Mouse (Mus musculus) layer of hippocampus, postnatal 25 days (tissue): ENCODE measurements around the gene Fam104a. TPM values are rescaled to one million over a fixed set of nuclear protein-coding genes. Genes with fewer than 3 reads are reported as not detected.

ENCODE experiments used
- DNase-seq, 2 experiments: peaks; one replicate each; pipeline ENCODE4 v3.0.0; 2022; ENCODE audit warnings: mixed read lengths in 2 of 2, low spot score in 1 of 2; ENCODE audit errors: extremely low spot score in 1 of 2
- total RNA-seq, 2 experiments: library from RNA; stranded (reverse); gene quantifications; 2 replicates each; pipeline ENCODE4 v1.2.3; 2021

Gene Fam104a
- total RNA-seq, 2 experiments from 2014 or later = 26.6 to 27.9 TPM

GRCm38 (mm10) chr11:113638680-113639079 is 45.3 kb downstream of the Fam104a start:
- no peak for DNase-seq

DNA sequence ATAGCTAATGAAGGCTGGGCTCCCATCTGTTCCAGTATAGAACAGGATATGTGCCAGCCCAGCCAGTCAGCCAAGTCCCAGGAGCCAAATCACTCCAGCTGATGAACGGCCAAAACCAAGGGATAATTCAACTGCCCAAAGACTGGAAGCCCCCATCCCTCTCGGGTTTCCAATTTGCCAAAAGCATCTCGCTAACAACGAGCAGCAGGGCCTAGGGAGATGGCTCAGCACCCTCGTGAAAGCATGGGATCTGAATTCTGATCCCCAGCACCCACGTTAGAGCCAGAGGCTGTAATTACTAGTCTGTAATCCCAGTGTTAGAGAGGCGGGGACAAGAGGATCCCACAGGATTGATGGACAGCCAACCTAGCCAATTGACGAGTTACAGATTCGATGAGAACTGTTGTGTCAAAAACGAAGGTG is 49.2 kb downstream of the Fam104a start:
- no peak for DNase-seq

DNA sequence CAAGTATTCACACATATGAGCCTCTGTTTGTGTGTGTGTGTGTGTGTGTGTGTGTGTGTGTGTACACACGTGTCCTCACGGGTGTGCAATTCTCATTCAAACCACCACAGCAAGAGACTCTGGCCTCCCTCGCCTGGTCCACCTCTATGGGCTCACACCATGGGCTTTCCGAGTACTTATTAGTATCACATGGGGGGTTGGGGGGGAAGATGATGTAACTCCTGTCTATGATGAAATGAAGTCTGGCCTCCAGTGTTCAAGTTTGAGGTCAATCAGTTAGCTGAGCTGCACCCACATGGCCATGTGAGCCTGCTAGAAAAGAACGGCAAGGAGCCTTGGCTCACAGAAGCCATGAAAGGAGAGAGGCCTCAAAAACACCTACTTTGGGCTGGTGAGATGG is 50.6 kb downstream of the Fam104a start:
- DNase-seq = no peak

DNA sequence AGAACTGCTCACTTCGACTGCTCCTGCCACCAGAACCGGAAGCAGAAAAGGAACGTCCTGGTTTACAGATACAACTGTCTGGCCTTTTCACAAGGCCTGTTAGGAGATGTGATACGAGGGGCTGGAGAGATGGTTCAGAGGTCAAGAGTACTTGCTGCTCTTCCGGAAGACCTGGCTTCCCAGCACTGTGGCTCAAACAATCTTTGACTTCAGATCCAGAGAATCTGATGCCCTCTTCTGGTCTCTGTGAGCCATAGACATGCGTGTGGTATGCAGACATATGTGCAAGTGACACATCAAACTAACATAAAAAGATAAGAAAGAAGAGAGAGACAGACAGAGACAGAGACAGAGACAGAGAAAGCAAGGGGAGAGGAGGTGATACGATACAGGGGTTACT is 51.7 kb downstream of the Fam104a start:
- DNase-seq = no peak

DNA sequence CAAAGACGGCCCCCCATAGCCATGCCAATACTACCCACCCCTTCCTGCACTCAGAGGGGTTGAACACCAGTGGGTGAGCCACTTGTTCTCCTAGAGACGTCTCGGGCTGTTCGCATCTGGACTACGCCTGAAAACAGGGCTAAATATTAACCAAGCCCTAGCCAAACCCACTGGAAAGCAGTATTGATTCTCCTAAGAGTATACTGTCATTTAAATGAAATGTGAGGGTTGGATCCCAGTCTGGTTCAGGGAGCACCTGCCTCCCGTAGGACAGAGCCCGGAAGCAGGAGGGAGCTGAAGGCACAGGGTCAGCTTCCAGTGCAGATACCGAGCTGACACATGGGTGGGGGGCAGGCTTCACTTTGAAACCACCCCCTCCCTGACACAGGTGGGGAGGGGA is 52.1 kb downstream of the Fam104a start:
- DNase-seq = no peak

GRCm38 (mm10) chr11:113631302-113631701 is 52.7 kb downstream of the Fam104a start:
- DNase-seq = no peak

DNA sequence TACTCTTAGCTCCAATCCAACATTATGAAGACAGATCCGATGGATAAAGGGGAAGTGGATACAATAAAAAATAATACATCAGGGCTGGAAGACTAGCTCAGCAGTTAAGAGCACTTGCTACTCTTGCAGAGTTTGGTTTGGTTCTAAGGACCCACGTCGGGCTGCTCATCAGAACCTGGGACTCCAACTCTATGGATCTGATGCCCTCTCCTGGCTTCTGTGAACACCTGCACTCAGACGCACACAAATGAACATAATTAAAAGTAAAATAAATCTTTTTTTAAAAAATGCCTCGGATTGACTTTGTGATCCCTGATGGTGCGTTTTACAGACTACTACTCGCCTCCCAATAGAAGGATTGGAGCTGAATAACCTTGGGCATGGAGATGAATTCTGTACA is 53.3 kb downstream of the Fam104a start:
- no peak for DNase-seq

GRCm38 (mm10) chr11:113627785-113628184 is 56.2 kb downstream of the Fam104a start:
- DNase-seq = no peak

DNA sequence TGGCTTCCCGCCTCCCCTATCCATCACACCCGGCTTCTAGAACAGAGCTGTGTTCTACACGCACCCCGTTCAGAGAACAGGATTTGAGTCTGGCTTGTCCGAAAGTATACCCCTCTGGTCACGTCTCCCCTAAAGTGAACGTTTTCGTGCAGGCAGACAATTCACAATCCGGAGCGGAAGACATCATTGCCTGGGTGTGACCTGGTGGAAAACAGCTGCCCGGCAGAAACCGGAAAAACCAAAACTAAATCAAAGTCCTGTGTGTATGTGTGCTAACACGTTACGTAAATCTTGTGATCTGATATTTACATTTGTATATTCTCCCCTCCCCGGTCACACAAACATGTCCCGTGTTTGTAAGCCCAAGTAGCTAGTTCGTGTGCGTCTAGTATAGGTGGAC is 58.5 kb downstream of the Fam104a start:
- DNase-seq = no peak

GRCm38 (mm10) chr11:113622028-113622427 is 61.9 kb downstream of the Fam104a start:
- no peak for DNase-seq

DNA sequence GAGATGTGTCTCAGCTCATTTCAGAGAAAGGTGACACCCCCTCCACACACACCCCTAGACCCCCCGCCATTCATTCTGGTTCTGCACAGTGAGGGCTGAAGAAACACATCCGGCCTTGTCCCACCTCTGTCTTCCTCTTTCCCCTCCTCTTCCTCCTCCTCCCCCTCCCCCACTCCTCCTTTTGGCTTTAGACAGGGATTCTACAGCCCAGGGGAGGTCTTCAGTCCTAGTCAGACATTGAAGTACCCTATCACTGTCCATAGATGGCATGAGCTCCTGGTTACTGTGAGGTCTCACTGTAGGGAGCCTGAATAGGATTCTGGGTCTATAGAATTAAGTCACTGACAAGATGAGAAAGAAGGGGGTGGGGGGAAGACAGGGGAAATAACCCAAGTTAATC is 63.0 kb downstream of the Fam104a start:
- no peak for DNase-seq

DNA sequence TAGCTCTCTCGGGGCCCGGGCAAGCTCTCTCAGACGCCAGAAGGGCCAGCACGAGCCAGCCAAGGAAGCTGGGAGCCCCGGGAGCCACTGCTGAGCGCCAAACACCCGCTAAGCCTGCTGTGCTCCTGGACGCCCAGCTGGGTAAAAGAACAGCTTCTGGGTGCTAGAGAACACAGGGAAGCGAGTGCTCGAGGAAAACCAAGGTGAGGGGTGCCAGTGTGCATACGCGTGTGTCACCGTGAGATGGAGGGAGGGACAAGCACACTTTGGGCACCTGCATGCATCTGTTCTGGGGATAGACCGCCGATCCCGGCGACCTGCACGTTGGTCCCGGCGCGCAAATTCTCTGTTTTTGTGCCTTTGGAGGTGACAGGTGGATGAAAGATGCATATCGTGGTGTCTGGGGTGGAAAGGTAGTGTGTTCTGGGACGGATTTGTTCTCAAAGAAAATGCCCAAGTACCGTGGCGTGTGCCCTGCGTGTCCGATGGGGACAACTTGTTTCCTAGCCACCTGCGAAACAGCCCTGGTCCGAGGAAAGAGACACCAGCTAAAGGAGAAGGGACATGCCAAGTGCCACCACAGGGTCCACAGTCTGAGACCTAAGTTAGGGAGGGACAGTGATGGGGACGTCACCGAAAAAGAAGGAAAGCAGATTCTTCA is 64.4 kb downstream of the Fam104a start:
- no peak for DNase-seq

DNA sequence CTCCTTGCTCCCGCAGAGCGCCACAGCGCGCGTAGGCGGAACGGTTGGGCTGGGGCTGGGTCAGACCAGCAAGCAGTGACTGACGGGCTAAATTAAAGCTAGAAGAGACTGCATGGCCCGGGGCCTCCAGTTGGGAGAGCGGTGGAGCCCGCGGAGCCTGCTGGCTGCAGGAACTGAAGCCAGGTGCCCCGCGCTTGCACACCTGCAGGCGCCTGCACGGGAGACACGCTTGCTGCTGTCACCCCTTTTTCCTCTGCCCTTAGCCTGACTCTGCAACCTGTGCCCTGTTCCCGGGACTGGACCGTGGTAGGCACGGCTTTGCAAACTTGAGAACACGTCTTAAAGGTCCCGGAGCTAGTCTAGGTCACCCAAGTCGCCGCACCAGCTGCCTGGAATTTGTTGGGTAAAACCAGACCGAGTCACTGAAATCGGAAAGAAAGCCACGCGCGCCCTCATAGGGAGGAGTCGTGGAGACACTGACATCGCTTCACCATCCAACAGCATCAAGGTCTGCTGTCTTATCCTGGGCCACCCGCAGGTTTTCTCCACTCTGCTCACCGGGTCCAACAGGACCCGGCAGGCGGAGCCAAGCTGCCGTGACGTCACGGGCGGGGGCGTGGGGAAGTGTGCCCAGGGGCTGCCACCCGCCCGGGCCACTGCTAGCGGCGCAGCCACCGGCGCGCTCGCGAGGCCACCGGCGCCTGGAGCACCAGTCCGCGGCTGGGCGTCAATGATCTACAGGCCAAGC is 65.1 kb downstream of the Fam104a start, which contains the start of gene Sstr2:
Sstr2 (plus strand) TSS at position 671 of the 748 bp plus-strand sequence.
- peak; percentile 80 to 81 for DNase-seq

DNA sequence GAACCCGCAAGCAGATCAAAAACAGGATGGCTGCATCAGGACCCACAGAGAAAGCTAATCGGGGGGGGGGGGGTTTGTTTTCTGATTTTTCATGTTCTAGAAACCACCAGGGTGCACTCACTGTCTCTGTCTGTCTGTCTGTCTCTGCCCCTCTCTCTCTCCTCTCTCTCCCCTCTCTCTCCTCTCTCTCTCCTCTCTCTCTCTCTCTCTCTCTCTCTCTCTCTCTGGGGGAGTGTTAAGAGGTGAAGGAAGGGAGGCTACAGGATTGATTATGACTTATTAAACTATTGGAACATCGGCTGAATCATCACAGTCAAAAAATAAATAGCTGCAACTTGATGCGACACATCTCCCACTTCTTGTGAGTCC is 65.7 kb downstream of the Fam104a start:
- DNase-seq = no peak

DNA sequence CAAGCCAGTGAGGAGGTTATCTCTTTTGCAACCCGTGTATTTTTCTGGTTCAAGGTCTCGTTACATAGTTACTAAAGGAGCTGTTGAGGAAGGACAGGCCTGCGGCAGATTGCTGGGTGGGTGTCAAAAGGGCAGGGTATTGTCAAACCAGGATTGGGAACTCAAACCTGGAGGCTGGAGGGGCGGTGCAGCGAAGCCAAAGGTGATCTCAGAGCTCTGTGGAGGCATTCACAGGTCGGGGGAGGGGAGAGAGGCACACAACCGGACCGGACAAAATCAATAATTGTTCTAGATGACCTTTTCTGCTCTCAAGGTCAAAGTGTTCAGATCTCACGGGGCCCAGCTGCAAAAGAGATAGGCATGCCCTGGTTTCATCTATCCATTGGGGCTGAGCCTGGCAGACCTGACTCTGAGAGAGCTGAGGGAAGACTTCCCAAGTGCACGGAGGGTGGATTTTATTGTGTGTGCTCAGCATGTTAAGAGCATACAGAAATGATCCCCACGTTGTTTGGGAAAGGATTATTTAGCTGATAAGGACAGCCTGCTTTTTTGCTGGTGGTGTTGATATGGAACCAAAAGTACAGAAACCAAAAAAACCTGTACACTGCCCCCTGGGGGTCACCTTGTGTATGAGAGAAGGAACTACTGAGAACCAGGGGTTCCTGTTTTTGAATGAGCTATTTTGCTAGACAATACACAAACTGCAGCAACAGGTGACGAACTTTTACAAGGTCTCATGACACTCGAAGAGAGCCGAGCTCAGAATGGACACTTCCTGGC is 66.6 kb downstream of the Fam104a start:
- DNase-seq = peak; percentile 54 to 87

GRCm38 (mm10) chr11:113614476-113614875 is 69.5 kb downstream of the Fam104a start:
- no peak for DNase-seq

GRCm38 (mm10) chr11:113611664-113612611 is 72.0 kb downstream of the Fam104a start:
- DNase-seq = peak; percentile 51 to 73
